Mouse (Mus musculus) hindbrain, embryonic 16.5 days (tissue): Measurements from ENCODE around the gene Tmem35b. TPM values are rescaled to one million over a fixed set of nuclear protein-coding genes. Genes with fewer than 3 reads are reported as not detected.

Experiments used
- polyA plus RNA-seq: library from polyadenylated mRNA; unstranded; fragments of >200 nt; fragmentation: Nextera tagmentation; extraction: Ambion mirVana; gene quantifications from 2 replicates; pipeline ENCODE4 v1.2.1, GENCODE M21; 2015

The Tmem35b gene
- polyA plus RNA-seq, 1 experiment from 2014 or later: 17.5 TPM

Other genes with a start within 250 kb of the Tmem35b start
- 23.2 and 25.5 TPM in 2 replicates for gene Zmym4, start 155.6 kb upstream of the Tmem35b start, polyA plus RNA-seq
- 46.2 and 50.7 TPM in 2 replicates for gene Sfpq, start 102.4 kb upstream of the Tmem35b start, polyA plus RNA-seq
- gene Zmym1, start 62.5 kb upstream of the Tmem35b start, polyA plus RNA-seq: 24.5 and 28.4 TPM in 2 replicates
- gene Zmym6, start 46.3 kb upstream of the Tmem35b start, polyA plus RNA-seq: 30.6 and 35.0 TPM in 2 replicates
- gene Dlgap3, start 45.5 kb downstream of the Tmem35b start, polyA plus RNA-seq: 21.0 and 22.3 TPM in 2 replicates
- 61.4 and 61.6 TPM in 2 replicates for gene Smim12, start 120.1 kb downstream of the Tmem35b start, polyA plus RNA-seq
- 20.4 and 26.1 TPM in 2 replicates for gene Gja4, start 190.3 kb downstream of the Tmem35b start, polyA plus RNA-seq
- gene Gjb3, start 207.2 kb downstream of the Tmem35b start, polyA plus RNA-seq: 0.15 and 0.19 TPM in 2 replicates
- 0.14 TPM in 1 of 2 replicates, not detected in the other for gene Gjb4, start 230.4 kb downstream of the Tmem35b start, polyA plus RNA-seq
- 0.20 and 0.34 TPM in 2 replicates for gene Gjb5, start 234.5 kb downstream of the Tmem35b start, polyA plus RNA-seq